Comparison of ENCODE assay signal across 12 mouse cellular contexts in the genomic region with DNA sequence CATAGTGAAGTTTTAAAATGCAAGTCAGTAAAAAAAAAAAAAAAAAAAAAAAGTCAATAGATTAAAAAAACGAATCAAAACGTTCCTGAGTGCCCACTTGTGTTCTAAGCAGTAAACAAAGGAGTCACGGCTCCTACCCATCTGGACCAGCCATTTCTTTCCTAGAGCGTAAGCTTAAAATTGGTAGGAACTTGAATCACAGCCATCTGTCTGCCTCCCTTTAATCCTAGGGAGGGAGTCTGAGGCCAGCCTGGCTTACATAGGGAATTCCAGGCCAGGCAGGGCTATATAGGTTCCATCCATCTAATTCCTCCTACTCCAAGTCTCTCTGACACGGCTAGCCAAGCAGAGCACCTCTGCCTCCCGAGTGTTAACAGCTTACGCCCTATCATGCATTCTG.
"Had no signal": no experiment of that assay in that cellular context is flagged by ENCODE, and none has a peak within 500 bp of the region (broad histone marks: within the 10 kb centered on the region; RNA-seq: fewer than 3 reads in every experiment).

No protein-coding gene starts in this region.

- H3K4me3 ChIP-seq: limb, embryonic 15.5 days; liver, embryonic 13.5 days; lung, embryonic 15.5 days; megakaryocyte, embryonic 14.5 days; neural tube, embryonic 13.5 days had no signal

- H3K4me1 ChIP-seq: limb, embryonic 15.5 days; lung, embryonic 15.5 days; neural tube, embryonic 13.5 days had no signal

- DNase-seq: liver, embryonic 13.5 days; liver, postnatal 0 days; lung, postnatal 14 days; right cerebral cortex, postnatal 25 days; thymus, postnatal 36 days had no signal

- H3K4me2 ChIP-seq: limb, embryonic 15.5 days; liver, embryonic 13.5 days; lung, embryonic 15.5 days; midbrain, embryonic 11.5 days; neural tube, embryonic 13.5 days had no signal

- H3K27me3 ChIP-seq: limb, embryonic 15.5 days; liver, embryonic 13.5 days; lung, embryonic 15.5 days; megakaryocyte, embryonic 14.5 days; neural tube, embryonic 13.5 days had no signal

- ATAC-seq: liver, postnatal 0 days; midbrain, embryonic 16.5 days had no signal

- H3K27ac ChIP-seq: kidney, postnatal 0 days; limb, embryonic 15.5 days; liver, embryonic 13.5 days; lung, embryonic 15.5 days; neural tube, embryonic 13.5 days had no signal

- H3K9me3 ChIP-seq: limb, embryonic 15.5 days; liver, embryonic 13.5 days; lung, embryonic 15.5 days; megakaryocyte, embryonic 14.5 days; neural tube, embryonic 13.5 days had no signal

- H3K9ac ChIP-seq: limb, embryonic 15.5 days; liver, embryonic 13.5 days; liver, postnatal 0 days; lung, embryonic 15.5 days; neural tube, embryonic 13.5 days had no signal
